Mouse (Mus musculus) cerebellum, postnatal 36 days (tissue): Measurements from ENCODE around the gene Ccdc92b.

Source experiments
- DNase-seq, 2 experiments: peaks; one replicate each; pipeline ENCODE4 v3.0.0; 2021 to 2022; ENCODE audit warnings: mixed read lengths in 2 of 2

The Ccdc92b gene

DNA sequence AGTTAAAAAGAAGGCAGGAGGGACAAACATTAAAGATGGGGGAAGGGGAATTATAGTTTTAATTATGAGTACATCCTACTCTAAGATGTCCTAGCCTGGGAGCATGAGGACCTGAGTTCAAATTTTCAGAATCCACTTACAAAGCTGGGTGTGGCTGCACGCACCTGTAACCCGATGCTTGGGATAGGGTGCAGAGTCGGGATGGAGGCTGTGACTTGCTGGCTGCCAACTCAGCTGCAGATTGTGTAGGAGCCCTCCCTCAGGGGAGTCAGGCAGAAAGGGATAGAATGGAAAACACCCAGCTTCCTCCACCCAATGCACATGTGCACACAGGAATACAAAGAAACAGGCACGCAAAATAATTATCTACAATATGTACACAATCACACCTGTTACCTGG lies 6.0 kb upstream of the Ccdc92b start:
- no peak for DNase-seq

DNA sequence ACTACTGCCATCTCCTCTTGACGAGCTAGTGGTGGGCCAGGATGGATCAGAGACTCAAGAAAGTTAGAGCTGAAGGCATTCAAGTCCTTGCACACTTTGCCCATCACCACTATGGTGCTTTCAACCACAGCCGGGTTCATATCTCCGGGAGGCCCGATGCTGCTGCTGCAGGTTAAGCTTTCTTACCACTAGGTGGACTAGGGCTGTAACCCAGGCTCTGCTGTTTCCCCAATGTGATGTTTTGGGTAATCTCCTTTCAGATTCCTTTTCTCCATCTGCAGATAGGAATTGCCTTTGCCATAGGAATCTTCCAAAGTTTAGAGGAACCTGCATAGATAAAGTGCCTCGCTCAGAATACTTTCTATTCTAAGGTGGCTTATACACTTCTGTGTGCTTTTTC lies 3.8 kb upstream of the Ccdc92b start:
- no peak for DNase-seq

DNA sequence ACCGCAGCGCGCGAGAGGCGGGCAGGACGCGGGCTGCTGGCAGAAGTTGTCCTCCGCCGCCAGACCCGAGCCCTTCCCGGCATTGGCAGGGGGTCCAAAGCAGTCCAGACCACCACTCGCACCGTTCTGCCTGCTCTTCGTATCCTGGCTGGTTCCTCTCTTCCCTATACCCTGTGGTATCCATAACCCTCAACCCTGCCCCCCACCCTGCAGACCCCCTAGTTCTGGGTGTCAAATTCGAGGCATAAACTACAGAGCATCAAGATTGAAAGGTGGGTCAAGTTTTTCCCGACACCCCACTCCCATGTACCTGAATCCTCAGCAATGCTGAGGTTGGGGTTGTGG lies 523 bp downstream of the Ccdc92b start:
- DNase-seq = no peak

DNA sequence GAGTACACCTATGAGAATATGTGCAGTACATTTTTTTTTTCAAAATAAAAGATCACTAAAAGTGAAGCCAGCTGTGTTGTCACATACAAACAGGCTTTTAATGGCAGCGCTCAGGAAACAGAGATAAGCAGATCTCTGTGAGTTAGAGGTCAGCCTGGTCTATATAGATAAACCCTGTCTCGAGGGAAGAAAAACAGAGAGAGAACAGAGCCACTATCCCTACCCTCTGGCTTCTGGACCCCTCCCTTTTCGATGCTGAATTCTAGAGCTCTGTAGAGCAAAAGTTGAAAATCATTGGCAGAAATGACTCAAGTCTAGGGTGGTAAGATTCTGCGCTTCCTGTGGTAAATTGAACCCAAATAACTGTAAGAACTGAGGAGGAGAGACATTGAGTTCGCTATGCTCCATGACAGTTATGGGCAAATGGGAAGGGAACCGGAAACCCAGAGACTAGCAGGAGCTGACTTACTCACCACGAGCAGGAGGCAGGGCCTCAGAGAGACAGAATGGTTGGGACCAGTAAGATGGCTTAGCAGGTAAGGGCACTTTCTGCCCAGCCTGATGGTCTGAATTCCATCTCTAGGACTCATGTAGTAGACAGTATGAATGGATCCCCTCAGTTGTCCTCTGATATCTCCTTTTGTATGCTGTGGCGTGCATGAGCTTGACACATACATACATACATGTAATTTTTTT lies 2.7 kb downstream of the Ccdc92b start:
- no peak for DNase-seq

DNA sequence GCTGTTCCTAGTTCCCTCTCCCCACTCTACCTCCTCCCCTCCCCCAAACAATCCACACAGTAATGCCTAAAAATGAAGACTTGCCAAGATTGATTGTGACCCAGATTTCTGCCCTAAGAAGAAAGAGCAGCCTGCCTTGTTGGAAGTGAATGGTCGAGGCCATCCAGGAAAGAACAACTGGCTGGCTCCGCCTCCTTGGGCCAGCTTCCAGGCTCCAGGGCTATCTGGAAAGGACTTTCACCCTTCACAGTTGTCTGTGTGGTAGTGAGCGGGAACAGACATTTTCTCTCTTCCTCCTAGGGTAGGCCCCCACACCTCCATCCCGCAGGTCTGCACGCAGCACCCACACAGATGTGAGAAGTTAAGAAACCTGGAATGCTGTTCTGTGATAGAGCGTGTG lies 4.3 kb downstream of the Ccdc92b start:
- DNase-seq = peak in 1 of 2 experiments; percentile 26

DNA sequence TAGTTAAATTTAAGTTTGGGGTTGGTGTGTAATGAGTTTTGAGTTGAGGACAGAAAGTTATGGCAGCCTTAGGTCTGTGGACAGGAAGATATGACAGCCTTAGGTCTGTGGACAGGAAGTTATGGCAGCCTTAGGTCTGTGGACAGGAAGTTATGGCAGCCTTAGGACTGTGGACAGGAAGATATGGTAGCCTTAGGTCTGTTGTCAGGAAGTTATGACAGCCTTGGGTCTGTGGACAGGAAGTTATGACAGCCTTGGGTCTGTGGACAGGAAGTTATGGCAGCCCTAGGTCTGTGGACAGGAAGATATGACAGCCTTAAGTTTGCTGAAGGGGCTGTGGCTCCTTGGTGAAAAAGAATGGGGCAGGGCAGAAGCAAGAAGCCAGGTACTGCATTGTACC lies 5.9 kb downstream of the Ccdc92b start:
- no peak for DNase-seq

DNA sequence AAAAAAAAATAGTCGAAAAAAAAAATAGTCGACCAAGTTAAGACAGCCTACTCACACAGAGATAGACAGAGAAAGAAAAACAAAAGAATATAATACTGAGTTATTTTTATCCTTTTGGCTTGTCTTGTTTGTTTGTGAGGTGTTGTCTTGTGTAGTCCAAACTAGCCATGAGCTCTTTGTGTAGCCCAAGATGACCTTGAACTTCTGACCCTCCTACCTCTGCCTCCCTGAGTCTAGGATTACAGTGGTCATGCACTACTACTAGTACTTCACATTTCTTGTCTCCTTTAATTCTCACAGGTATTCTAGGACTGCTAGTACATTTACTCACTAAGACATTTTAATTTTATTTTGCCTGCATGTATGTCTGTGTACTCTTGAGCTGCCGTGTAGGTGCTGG lies 8.1 kb downstream of the Ccdc92b start:
- DNase-seq = no peak

DNA sequence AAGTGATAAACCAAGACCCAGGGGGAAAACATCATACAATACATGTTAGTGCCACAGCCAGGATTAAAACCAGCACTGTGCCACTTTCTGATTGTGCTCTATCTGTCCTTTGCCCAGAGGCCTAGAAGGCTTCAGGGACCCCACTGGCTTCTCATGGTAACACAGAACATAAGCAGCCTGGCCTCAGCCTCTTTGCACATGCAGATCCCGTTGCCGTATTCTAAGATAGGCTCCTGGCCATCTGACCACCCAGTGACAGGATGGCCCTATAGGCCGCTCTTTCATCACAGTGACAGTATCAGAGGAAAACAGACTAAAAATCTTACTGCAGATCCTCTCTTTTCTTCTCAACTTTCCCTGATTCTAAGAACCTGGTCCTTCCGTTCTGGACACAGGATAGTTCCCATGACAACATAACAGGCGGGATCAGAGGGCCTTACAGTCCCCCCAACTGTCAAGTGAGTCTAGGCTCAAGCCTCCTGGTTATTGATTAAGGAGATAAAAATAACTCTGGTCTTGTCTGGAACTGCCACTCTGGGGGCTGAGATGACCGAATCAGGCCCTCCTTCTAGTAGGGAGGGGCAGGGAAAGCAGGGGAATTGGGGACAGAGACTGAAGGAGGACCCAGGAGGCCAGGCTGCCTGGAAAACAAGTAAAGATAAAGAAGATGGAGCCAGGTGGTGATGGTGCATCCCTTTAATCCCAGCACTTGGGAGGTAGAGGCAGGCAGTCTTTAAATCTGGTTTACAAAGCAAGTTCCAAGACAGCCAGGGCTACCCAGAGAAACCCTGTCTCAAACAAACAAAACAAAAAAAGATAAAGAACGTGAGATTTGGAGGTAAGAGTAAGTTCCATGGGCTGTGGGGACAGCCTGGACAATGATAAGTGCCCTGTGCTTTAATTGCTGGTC lies 12.7 kb downstream of the Ccdc92b start:
- no peak for DNase-seq

DNA sequence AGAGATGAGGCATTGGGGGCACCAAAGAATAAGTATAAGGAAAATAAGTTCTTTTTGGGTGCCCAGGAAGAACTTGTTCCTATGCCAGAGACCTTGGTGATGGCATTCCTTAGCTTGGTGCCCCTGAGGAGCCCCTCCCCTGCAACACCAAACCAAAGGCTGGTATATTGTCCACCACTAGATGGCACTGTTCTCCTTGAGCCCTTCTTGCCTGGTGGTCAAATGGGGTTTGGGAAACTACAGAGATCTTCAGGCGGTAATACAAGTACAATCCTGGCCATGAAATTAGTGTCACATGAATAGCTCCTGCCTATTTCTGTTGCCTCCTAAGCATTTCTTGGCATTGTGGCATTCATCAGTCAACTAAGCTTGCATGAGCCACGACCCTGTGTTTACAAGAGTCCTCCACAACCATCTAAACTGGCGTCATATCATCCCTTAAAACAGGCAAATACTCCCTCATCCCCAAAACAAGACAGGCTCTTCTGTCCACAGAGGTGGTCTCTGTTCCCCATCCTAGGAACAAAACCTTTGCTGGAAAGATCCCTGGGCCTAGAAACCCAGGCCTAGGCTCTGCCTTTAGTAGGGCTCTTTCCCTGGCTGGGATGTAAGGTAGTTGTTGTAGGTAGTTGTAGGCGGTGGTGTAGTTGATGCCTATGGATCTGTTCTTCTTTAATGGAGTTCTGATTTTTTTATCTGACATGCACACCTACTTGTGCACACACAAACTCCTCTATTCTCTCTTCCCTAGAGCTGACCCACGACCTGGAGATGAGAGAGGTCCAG lies 15.3 kb downstream of the Ccdc92b start:
- peak; percentile 62 to 76 for DNase-seq

DNA sequence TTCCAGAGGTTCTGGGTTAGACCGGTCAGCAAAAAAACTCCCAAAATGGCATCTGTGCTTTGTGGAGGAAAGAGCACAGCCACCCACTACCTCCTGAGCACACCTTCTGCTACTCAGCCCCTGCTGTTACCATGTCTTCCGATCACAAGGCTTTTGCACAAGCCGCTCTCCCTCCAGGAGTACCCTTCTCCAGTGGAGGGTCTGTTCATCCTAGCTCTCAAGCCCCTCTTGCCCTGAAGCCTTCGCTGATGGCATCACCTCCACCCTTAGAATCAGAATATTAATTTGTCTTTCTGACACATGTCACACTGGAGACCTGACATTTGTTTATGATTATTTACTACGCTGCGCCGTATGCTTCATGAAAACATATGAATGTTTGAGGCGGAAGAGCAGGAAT lies 18.1 kb downstream of the Ccdc92b start:
- no peak for DNase-seq

DNA sequence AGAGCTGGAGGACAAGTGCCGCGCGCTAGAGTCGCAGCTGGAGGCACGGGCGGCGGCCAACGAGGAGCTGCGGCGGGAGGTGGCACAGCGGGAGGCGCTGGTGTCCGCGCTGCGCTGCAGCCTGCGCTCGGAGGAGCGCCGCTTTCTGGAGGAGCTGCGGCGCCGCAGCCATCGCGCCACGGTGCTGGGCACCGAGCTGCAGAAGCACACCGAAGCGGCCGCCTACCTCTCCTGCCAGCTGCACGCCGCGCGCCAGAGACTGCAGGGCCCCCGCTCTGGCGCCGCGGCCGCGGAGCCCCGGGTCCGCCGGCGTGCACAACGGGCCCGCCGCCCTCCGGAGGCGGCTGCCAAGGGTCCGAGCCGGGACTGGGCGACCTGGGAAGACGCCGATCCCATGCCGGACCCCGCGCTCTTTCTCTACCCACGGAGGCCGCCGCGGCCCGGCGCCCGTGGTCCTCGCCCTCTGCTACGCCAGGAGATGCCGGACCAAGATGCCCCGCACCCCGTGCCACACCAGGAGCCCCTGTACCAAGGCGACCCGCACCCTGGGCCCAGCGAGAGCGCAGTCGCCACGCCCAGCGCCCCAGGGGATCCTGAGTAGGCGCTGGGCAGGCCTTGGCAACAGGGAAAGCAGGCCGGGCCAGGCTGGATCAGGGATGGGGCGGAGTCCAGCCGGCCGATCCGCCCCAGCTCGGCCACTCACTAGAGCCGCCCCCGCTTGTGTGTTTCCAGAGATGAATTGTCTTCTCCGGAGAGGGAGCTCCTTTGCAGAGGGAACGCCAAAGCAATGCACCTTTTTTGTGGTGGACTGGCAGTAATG lies 18.8 kb downstream of the Ccdc92b start:
- peak; percentile 81 to 83 for DNase-seq

DNA sequence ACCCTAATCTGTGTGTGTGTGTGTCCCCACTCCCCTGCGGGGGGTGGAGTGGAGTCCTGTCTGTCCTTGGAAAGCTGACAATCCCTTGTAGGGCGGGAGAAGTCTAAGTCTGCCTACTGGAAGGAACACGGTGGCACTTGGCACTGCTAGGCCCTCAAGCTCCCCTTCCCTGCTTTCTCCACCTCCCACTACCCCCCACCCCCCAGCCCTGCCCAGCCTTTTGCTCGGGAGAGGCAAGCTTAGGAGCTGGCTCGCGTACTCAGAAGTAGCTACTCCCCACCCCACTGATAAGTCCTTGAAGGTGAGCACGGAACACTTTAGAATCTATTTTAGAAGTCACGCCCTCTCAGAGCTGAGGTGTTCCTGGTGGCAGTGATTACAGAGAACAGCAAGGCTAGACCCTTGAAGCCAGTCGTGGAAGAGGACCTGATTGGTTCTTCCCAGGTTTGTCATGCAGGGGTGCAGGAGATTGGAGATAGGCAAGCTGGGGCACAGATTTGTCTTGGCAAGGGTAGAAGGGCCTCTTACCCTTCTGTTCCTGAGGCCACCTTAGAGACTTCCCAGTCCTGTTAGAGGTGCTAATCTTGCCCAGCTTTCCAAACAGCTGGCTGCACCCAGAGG lies 19.5 kb downstream of the Ccdc92b start:
- no peak for DNase-seq

DNA sequence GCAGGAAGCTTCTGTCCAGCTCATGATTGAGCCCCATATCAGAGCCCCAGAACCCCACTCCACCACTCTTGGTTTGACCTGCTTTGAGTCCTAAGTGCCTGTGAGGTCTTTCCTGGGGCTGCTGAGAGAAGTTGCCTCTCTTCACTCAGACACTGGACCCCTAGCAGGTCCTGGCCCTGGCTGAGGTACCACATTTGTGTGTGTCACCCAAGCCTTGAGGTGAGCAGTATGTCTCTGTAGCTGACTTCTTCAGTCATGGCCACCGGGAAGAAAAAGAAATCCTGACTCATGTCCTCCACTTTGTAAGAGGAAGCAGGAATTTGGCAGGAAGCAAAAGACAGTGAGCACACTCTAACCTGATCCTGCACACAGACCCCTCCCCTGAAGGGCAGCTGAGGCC lies 20.2 kb downstream of the Ccdc92b start:
- DNase-seq = no peak

DNA sequence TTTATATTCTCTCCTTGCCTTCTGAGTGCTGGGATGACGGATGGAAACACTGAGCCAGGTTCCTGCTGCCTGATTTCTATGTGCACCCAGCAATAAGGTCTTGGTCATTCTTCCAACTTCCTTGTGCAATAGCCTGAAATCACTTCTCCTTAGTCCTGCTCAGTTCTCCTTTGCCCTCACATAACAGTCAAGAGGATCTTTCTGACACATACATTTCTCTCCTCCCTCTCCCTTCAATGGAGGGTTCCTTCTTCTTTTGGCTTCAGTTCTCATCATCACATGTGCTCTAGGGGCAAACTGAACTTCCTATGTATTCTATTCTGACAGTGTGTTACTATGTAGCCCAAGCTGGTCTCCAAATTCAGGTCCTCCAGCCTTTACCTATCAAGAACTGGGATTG lies 28.6 kb downstream of the Ccdc92b start:
- DNase-seq = no peak

DNA sequence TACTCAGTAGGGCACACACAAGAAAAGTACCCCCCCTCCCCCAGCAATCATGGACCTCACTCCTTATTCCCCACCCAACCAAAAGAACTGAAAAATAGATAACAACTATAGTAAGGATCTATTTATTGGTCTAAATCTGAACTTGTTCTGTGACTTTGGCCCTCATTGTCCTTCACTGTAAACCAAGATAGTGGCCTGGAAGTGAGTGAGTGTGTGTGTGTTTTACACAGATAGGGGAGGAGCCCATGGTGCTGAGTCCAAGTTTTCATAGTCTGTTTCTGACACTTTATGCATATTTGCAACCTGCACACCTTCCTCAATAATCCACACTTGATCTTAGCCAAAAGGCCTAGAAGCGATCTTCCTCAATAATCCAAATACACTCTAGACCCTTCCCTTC lies 29.3 kb downstream of the Ccdc92b start:
- no peak for DNase-seq

DNA sequence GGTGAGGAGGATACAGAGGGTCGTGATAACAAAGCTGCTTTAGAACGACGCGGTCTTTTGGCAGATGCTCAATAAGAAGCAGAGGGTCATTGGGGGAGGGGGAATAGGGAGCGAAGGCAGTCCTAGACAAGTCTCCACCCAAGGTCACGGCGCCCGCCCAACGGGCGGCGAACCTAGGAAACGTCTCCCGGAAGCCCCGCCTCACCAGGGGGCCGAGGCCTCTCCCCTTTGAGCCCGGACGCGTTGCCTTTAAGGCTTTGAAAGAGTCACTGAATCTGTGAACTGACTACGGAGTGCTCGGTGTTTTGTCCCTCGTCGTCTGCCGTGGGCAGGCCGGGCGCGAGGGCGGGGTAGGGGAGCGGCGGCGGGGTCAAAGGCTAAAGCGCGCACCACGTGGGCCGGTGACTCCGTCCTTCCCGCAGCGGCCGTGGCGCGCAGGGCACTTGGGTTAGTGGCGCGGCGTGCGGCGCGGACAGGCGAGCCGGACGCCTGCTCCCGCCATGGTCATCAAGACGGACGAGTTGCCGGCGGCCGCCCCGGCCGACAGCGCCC lies 29.8 kb downstream of the Ccdc92b start, which contains the start of gene Cluh:
Gene Cluh (plus strand): TSS at position 401 of the 552 bp plus-strand sequence.
- peak; percentile 99 for DNase-seq

DNA sequence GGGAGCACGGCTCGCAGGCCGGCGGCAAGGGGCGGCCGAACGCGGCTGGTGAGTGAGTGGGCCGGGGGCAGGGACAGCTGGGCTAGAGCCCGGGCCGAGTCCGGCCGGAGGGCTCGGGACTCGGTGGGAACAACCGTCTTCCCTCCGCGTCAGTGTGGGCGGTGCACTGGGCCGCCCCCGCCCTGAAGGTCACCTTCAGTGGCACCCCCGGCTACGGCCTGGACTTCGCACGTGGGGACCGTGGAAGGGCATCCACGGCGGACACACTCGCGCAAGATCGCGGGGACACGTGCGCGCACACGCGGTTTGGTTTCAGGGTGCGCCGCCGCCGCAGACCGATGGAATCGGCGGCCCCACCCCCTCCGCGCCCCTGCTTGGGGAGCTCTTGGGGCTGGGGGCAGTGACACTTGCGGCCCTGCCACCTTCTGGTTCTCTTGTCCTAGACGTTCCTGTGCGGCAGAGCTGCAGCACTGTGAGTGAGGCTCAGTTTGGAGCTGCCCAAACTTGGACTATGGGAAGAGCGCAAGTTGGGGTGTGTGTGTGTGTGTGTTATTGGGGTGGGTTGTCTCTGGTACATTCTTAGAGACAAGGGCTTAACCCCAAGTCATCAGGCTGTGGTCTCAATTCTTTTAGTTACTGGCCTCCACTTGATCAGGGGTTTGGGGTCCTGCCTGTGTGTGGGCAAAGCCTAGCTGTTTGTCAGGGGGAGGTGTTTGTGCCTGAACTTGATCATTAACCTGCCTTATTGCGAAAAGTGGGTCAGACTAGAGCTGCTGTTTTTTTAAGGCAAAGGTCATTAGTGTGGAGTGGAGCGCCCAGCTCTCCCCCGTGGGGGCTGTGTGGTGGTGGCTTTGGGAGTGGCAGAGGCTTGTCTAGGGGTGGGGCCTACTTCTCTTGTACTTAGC lies 30.5 kb downstream of the Ccdc92b start:
- DNase-seq = peak in 1 of 2 experiments; percentile 48

DNA sequence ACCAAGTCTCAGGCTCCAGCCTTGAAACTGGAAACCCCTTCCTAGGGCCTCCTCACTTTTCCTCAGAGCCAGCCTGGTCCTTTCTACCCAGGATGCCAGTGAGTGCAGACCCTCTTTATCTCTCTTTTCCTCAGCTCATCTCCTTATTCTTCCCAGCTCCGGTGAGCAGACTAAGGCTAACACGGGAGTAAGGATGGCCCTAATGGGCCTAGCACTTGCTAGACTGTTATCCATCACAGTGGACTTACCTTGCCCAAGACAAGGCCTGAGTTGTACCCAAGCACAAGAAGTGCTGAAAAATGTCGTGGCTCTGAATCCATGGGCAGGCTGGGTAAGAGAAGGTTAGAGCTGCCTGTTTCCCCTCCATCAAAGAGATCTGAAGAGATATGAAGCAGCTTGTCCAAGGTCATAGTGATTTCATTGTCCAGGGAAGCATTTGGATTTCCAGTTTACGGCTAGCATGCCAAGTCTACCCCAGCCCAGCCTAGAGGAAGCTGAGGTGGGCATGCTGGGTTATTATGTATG lies 31.2 kb downstream of the Ccdc92b start:
- no peak for DNase-seq

DNA sequence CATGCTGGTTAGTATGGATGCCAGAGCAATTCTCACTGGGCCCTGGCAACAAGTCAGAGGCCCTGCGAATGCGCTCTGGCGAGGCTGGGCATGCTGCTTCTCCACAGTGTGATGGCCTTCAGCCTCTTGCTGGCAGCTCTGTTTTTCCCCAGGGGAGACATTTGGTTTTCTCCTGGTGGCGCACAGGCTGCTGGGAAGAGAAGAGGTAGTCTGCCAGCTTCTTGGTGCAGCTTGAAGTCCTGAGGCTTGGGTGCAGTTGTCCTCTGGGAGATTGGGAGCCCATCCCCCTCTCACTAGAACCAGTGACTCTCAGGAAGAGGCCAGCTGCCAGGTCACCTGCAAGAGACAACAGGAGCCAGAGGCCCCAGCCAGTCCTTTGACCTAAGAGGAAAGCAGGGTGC lies 33.4 kb downstream of the Ccdc92b start:
- DNase-seq = peak; percentile 43 to 47

DNA sequence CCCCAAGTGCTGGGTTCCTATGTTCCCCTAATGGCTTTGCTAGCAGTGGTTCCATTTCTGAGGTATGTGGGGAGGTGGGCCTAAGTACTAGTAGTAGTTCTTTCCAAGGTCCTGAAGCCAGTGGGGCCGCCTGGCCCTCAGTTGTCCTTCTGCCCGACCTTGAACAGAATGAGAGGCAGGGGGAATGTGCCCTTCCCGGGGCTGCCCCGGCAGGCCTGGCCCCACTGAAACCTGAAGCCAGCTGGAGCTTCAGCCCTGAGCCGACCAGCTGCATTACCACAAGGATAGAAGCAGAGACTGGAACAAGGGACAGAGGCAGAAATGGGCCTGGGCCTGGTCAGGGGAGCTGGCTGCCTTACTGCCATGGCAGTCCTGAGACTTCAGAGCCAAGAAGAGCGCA lies 34.0 kb downstream of the Ccdc92b start:
- no peak for DNase-seq
